Mouse (Mus musculus): ENCODE measurements around the gene Dhx29.

GRCm38 (mm10) chr13:112964421-112964820, 37.2 kb downstream of the Dhx29 start:
- TF ChIP-seq GATA1 (IDR thresholded peaks at IDR 0.05; ENCODE audit: borderline replicate concordance, low read length) (no peak), FLI1 (IDR thresholded peaks at IDR 0.05; ENCODE audit: low read length) (no peak)
